Mouse (Mus musculus) embryonic facial prominence, embryonic 14.5 days (tissue): ENCODE measurements at regions not wholly inside any gene's neighbourhood (a gene's known extent, or its start where the extent isn't known, plus 50 kb on each side); places are given as distances from the start of the nearest gene placed in this dataset.

Source experiments
- ATAC-seq: fragments of 200-750 bp; cut with Nextera tagmentation; 2 replicates; pipeline ENCODE4 v1.8.0; 2017; ENCODE audit warnings: low read depth, moderate number of reproducible peaks, moderate TSS enrichment
- DNase-seq: peaks from one replicate; pipeline ENCODE4 v3.0.0-alpha.2; 2015; ENCODE audit warnings: low spot score
- H3K27ac ChIP-seq: fragments of 300-500 bp; sonication (generic); replicated peaks from 2 replicates; pipeline ENCODE4 v1.5.1; 2014; ENCODE audit warnings: low read depth, mild to moderate bottlenecking, low read length, moderate library complexity
- H3K27me3 ChIP-seq: fragments of 300-500 bp; sonication (generic); replicated peaks from 2 replicates; pipeline ENCODE4 v1.6.1; 2014; ENCODE audit warnings: low read length; ENCODE audit not compliant: control insufficient read depth, insufficient read depth
- H3K36me3 ChIP-seq: fragments of 300-500 bp; sonication (generic); 2 replicates; pipeline ENCODE4 v1.6.1; 2014; ENCODE audit warnings: low read length, mixed read lengths; ENCODE audit not compliant: control insufficient read depth, insufficient read depth
- H3K4me1 ChIP-seq: fragments of 300-500 bp; sonication (generic); 2 replicates; pipeline ENCODE4 v1.6.1; 2014; ENCODE audit warnings: antibody characterized with exemption, low read length; ENCODE audit not compliant: control insufficient read depth, insufficient read depth
- H3K4me2 ChIP-seq: fragments of 300-500 bp; sonication (generic); 2 replicates; pipeline ENCODE4 v1.6.1; 2014; ENCODE audit warnings: low read depth, mild to moderate bottlenecking, low read length, moderate library complexity, mixed read lengths
- H3K4me3 ChIP-seq: fragments of 300-500 bp; sonication (generic); 2 replicates; pipeline ENCODE4 v1.5.1; 2014; ENCODE audit warnings: low read depth, mild to moderate bottlenecking, low read length
- H3K9ac ChIP-seq: fragments of 300-500 bp; sonication (generic); 2 replicates; pipeline ENCODE4 v1.6.1; 2014; ENCODE audit warnings: low read depth, mild to moderate bottlenecking, low read length, moderate library complexity, mixed read lengths
- H3K9me3 ChIP-seq: fragments of 300-500 bp; sonication (generic); 2 replicates; pipeline ENCODE4 v1.6.1; 2016; ENCODE audit warnings: low read length; ENCODE audit not compliant: control insufficient read depth
- WGBS: fragments of 180-500 bp; shearing (Covaris S2); extraction: QIAGEN DNeasy Blood & Tissue Kit; methylation state at CpG from one replicate; pipeline ENCODE4 v1.1.7; 2014; 5-methylcytosine and 5-hydroxymethylcytosine counted together

DNA sequence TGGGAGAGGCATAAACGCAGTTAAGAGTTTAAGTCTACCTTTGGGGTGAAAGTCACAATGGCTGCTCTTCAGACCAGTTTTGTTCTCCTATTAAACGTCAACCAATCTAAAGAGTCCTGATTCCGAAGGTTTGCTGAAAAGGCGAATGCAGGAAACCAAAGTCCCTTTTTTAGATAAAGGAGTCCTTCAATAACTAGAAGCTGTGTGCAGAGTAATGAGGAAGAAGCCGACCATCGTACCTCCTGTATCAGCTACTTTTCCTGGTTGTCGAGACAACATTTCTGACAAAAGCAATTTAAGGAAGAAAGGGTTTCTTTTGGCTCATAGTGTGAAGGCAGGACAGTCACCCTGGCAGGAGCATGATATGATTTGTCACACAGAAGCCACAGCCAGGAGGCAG, 252.9 kb upstream of the Nr2f2 start:
- H3K27me3 ChIP-seq, result 0 out of 2 replicates have a peak, but pooled peaks cover 3% of the 10 kb centered on the region
- ATAC-seq (no peak), DNase-seq (no peak)
- H3K27ac ChIP-seq, result no peak overlapping the region
- H3K9ac ChIP-seq, result no peak overlapping the region
- H3K4me2 ChIP-seq, result no peak overlapping the region
- 87% methylated on average over 7 of the region's 7 CpGs for WGBS
- H3K9me3 ChIP-seq, result no peaks in the 10 kb centered on the region
- H3K36me3 ChIP-seq, result no peaks in the 10 kb centered on the region
- peaks cover 6% of the 10 kb centered on the region for H3K4me1 ChIP-seq
- H3K4me3 ChIP-seq, result no peak overlapping the region

DNA sequence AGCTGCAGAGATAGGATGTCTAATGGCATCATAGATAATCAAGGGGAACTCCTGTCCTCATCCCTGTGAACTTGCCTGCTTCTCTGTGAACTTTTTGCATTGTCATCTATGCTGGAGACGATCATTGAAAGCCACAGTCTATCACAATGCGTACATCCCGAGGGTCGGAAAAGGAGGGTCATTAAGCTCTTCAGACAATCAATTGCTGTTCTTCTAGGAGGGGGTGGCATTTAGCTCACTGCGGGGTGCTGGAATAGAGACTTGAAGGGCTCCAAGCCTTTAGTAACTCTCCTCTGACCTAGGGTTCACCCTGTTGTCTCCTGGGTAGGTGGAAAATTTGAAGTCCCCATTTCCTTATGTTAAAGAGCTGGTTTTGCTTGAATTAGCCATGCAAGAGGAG, 251.7 kb upstream of the Nr2f2 start:
- Histone ChIP-seq H3K36me3 (no peaks in the 10 kb centered on the region), H3K4me3 (no peak overlapping the region), H3K9me3 (no peaks in the 10 kb centered on the region), H3K4me1 (no peaks in the 10 kb centered on the region), H3K27ac (no peak overlapping the region), H3K4me2 (no peak overlapping the region), H3K9ac (no peak overlapping the region), H3K27me3 (0 out of 2 replicates have a peak, but pooled peaks cover 3% of the 10 kb centered on the region)
- ATAC-seq, result no peak
- no peak for DNase-seq
- 81% methylated on average over 5 of the region's 5 CpGs for WGBS

DNA sequence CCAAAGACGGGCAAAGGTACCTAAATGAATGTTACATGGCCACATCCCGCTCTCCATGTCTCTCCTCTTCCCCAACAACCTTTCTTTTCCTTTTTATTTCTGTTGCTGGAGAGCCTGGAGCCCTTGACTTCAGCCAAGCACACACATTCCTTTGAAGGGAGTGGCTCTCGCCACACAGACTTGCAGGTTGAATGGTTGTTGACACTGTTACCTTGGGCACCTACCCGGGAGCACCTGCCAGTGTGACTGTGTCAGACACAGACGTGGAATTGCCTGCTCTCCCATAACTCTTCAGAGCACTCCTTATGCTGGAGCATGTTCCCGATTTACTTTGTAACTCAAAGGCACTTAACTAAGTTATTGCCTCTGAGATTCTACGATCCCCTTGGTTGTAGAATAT, 240.0 kb upstream of the Nr2f2 start:
- DNase-seq, result no peak
- ATAC-seq, result no peak
- H3K4me2 ChIP-seq, result no peak overlapping the region
- H3K4me1 ChIP-seq, result no peaks in the 10 kb centered on the region
- no peaks in the 10 kb centered on the region for H3K27me3 ChIP-seq
- H3K36me3 ChIP-seq, result no peaks in the 10 kb centered on the region
- 83% methylated on average over 7 of the region's 7 CpGs for WGBS
- no peak overlapping the region for H3K4me3 ChIP-seq
- H3K9me3 ChIP-seq, result no peaks in the 10 kb centered on the region
- H3K9ac ChIP-seq, result no peak overlapping the region
- no peak overlapping the region for H3K27ac ChIP-seq

DNA sequence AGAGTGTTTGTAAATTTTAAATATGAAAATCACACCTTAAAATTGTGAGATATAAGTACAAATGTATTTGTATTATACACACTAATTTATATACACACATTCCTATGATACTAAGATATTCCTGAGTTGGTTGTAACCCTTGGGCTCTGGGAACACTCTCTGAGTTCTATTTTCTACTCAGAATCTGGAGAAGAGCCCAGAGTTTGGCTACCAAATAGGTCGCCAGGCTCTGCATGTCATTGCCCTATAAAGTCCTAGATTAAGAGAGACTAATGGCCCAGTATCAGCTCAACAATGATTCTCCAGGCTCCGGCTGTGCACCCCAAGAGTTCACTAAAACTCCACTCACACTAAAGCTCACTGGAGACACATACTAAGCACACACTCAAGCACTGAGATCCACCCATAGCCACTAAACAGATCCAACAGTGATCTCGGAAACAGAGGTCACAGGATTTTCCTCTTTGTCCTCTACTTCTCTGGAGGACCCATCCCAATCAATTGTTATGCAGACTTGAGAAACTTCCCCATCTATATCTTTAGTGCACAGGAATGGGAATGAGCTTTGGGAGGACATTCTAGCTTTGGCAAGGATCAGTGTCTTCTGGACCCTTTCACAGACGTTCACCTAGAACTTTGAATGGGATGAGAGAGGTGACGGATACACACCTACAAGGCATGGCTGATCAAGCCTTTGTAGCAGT, 238.1 kb upstream of the Nr2f2 start:
- Histone ChIP-seq H3K27me3 (no peaks in the 10 kb centered on the region), H3K36me3 (no peaks in the 10 kb centered on the region), H3K4me2 (no peak overlapping the region), H3K4me3 (no peak overlapping the region), H3K27ac (no peak overlapping the region), H3K9me3 (no peaks in the 10 kb centered on the region), H3K4me1 (no peaks in the 10 kb centered on the region), H3K9ac (no peak overlapping the region)
- no peak for DNase-seq
- 87% methylated on average over 5 of the region's 5 CpGs for WGBS
- no peak for ATAC-seq

DNA sequence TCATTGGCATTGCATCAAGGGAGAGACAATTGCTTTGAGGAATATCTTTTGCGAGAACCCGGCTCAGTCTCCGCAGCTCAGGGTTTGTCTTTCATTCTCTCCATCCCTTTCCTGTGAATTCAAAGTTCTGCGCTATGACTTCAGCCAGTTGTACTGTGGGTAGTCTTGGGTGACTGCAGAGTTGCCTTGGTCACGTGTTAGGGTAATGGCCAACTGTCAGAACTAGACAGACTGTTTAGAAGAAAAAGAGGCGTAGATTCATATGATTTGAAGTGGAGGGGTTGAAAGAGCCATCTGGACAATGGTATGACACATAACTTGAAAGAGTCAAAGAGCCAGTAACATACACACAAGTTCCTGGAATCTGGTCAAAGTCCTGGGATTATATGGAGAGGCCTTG, 226.5 kb upstream of the Nr2f2 start:
- Histone ChIP-seq H3K9me3 (no peaks in the 10 kb centered on the region), H3K4me1 (0 out of 2 replicates have a peak, but pooled peaks cover 2% of the 10 kb centered on the region), H3K27me3 (0 out of 2 replicates have a peak, but pooled peaks cover 6% of the 10 kb centered on the region), H3K4me3 (no peak overlapping the region), H3K9ac (no peak overlapping the region), H3K27ac (no peak overlapping the region), H3K4me2 (no peak overlapping the region), H3K36me3 (no peaks in the 10 kb centered on the region)
- 83% methylated on average over 6 of the region's 6 CpGs for WGBS
- ATAC-seq (no peak), DNase-seq (no peak)

DNA sequence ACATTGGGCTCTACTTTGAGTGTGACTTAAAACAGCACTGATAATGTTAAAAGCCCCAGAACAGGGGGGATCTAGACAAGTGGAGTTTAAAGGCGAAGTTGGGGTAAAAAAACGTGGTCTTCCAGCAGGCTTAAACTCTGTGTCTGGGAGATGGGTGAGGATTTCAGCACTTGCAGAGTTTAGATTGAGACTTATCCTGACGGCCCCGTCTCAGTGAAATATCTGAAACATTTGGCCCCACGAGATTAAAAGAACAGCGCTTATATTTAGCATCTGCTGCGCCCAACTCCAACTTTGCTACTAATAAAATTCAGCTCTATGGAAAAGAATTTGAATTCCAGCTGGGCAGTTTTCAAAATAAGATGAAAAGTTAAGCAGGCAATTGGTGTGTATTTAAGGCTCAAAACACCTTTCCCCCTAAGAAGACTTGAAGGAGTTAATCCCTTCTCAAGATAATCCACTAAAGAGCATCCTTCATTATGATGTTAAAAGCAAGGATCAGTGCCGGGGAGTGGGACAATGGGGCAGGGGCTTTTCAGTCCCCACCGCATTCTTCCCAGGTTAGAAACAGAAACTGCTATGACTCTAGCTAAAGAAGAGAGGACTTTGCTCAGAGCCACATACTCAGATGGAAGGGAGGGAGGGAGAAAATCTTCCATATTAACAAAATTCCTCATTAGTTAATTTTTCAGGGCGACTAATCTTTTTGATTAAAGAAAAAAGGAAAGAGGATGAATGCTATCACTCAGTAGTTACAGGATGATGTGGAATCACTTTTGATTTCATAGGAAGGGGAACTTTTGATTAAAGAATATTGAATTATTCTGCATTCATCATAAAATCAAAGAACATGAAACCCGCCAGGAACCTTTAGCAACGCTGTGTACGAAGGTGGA, 225.1 kb upstream of the Nr2f2 start:
- ATAC-seq, result no peak
- Histone ChIP-seq H3K27me3 (0 out of 2 replicates have a peak, but pooled peaks cover 6% of the 10 kb centered on the region), H3K4me3 (no peak overlapping the region), H3K4me1 (0 out of 2 replicates have a peak, but pooled peaks cover 2% of the 10 kb centered on the region), H3K36me3 (no peaks in the 10 kb centered on the region), H3K9ac (no peak overlapping the region), H3K9me3 (no peaks in the 10 kb centered on the region), H3K27ac (no peak overlapping the region), H3K4me2 (no peak overlapping the region)
- 24% methylated on average over 13 of the region's 13 CpGs for WGBS
- no peak for DNase-seq

DNA sequence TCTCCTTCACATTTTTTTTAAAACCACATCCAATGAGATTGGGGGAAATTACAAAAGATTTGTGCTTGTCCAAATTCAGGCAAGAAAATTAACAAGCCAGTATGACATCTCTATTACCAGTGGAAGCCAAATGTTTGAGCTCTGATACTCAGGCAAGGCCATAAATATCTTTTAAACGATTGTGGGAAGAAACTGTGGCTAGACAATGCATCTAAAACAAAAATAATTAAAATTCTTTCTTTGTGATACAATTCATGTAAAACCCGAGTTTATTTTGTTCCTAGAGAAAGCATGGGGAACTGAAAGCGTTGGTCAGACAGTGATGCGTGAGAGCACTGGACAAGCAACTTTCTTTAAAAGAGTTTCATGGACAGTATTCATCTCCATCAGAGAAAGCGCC, 223.2 kb upstream of the Nr2f2 start:
- Histone ChIP-seq H3K9ac (no peak overlapping the region), H3K27me3 (0 out of 2 replicates have a peak, but pooled peaks cover 6% of the 10 kb centered on the region)
- WGBS, result 59% methylated on average over 5 of the region's 5 CpGs

DNA sequence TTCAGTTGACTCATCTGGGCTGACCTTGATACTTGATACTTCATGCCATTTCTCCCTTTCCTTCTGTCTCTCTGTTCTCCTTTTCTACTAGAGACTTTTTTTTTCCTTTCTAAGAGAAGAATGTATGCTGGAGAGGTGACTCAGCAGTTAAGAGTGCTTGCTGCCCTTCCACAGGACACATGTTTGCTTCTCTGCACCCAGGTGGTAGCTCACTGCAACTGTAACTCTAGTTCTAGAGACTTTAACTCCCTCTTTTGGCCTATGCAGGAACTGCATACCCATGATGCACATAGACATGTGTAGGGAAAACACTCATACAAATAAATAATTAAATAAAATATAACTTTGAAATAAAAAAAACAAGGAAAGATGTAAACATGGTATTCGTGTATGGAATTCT, 221.5 kb upstream of the Nr2f2 start:
- no peak overlapping the region for H3K27ac ChIP-seq
- H3K36me3 ChIP-seq, result no peaks in the 10 kb centered on the region
- DNase-seq, result no peak
- ATAC-seq, result no peak
- WGBS, result 89% methylated on average over 1 of the region's 1 CpGs
- H3K4me2 ChIP-seq, result no peak overlapping the region
- H3K9me3 ChIP-seq, result no peaks in the 10 kb centered on the region
- H3K4me3 ChIP-seq, result no peak overlapping the region
- 0 out of 2 replicates have a peak, but pooled peaks cover 2% of the 10 kb centered on the region for H3K4me1 ChIP-seq
- H3K9ac ChIP-seq, result no peak overlapping the region
- peaks cover 2% of the 10 kb centered on the region; the same call in 1 of the 2 replicates for H3K27me3 ChIP-seq

More for the DNA sequence above, 223.2 kb upstream of the Nr2f2 start:
- Histone ChIP-seq H3K4me2 (no peak overlapping the region), H3K36me3 (no peaks in the 10 kb centered on the region), H3K9me3 (no peaks in the 10 kb centered on the region), H3K4me3 (no peak overlapping the region), H3K27ac (no peak overlapping the region), H3K4me1 (0 out of 2 replicates have a peak, but pooled peaks cover 2% of the 10 kb centered on the region)
- no peak for DNase-seq
- no peak for ATAC-seq
